Mouse (Mus musculus): ENCODE results near the gene Rapgef5.

Gene Rapgef5

DNA sequence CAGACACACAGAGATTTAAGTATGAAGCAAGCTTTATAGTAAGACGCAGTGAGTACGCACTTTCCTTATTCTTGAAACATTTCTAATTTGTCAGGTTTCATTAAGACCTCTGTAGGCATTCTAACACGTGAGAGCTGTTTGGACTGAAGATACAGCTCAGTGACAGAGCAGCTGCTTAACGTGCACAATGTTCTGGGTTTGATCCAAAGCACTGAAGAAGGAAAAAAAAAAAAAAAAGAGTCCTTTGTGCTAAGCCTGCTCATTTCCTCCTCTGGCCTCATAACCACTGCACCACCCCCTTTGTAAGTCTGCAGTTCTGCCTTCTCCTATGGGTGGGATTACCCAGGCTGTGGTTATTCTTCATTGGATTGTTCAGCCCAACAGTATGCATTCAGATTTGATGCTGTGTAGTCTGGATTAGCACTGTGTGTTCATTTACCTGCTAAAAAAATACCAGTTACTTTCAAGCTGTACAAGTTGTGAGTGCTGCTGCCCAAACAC, 103.3 kb downstream of the Rapgef5 start:
- DNase-seq (ENCODE audit: low read depth), result no peak

DNA sequence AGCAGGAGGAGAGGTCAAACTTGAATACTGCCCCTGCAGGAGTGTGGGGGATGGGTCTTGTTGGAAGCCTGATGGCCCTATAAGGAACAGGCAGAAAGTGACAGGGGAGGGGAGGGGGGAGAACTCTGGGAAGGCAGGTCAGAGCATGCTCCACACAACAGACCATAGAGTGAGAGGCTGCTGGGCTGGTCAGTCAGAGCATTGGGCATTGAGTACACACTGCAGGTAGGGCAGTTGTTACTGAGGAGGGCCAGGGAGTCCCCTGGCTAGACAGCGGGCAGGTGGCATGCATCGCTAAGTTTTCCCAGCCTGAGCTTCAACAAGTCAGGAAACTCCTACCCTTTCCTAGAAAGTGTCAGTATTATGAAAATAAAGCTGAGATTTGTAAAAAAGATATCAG, 106.7 kb downstream of the Rapgef5 start:
- no peak for DNase-seq (ENCODE audit: low read depth)

DNA sequence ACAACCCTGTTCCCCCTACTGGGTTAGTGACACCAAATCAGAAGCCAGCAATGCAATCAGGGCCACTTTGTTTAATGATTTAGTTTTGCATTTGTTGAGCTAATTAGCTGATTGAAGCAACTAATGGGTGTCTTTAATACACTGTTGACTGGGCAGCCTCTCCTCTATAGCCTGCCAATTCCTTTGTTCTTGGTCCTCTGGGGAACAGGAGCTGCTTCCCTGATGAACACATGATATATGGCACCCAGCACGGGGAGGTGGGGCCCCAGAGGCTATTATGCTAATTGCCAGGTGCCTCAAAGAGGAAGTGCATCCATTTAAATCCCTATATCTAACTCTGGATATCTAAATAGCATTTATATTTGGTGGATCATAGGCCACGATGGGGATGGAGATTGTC, 111.0 kb downstream of the Rapgef5 start:
- DNase-seq (ENCODE audit: low read depth), result no peak

DNA sequence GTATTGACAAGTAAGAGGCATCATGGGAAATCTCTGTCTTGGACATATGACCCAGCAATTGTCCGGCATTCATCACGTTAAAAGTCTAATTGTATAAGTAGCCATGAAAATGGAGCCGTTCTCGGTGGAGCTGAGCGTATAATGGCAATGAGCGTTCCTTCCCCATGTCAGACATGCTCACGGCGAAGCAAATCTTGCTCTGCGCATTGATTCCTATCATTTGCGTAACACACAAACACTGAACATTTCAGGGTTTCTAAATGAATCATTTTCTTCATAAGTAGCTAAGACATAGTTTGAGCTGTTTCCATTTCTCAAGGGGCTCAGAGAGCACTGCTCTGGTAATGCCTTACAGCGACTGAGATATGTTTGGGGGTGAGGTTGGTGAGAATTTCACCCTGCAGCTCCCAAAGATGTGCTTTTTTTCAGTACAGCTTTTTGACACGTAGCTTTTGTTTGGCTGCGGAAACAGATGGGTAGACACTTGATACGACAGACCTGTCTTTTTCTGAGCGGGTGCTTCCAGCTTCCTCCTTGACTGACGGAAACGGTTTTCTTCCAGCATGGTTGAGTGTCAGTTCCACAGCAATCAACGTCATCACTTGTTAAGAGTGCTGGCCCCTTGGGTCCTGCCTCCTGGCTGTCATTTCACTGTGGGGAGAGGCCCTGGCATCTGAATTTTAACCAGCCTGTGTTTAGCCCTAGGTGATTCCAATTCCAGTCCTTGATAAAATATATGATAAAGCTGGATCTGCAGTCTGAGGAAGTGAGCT, 112.2 kb downstream of the Rapgef5 start:
- DNase-seq (ENCODE audit: low read depth), result no peak

DNA sequence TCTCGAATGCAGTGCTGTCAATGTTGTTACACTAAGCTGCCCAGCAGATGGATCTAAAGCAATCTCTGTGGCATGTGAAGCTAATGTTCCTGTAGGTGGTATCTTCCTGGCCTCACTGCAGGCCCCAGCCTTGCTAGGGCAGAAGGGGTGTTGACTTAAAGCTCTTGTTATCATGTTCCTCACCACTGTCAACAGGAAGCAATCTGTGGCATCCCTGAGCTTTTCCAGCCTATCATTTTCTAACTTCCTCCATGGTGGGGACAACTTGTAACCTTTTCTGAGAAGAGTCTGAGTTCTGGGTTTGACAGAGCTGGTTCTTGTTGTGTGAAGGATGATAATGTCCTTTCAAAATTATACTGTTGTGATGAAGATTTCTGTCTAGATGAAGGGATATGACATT, 115.9 kb downstream of the Rapgef5 start:
- DNase-seq (ENCODE audit: low read depth), result no peak

DNA sequence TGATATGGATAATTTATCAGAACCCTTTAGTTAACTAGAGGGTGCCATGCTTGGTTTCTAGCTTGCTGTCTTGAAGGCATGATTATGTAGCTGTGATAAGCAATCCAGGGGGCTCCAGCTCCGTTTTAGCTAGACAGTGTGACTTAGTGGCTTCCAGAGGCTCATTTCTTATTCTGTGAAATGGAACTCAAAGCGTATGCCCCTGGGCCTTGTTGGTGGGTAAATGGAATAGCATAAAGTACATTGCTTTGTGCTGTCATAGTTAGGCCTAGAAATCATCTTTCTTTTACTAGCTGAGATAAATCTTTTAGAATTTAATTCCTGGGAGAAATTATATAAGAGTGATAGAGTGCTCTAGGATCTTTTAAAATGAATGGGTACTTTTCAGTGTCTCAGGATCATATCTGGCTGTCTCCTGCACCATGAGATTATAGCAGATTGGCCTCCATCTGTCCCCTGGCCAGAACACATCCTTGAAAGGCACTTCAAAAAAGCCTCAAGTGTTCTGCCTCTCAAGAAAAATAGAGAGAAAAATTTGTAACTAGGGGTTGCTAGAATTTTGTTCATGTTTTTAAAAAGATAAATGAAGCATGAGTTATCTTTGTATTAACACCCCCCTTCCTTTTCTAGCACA, 120.0 kb downstream of the Rapgef5 start:
- DNase-seq (ENCODE audit: low read depth), result no peak

DNA sequence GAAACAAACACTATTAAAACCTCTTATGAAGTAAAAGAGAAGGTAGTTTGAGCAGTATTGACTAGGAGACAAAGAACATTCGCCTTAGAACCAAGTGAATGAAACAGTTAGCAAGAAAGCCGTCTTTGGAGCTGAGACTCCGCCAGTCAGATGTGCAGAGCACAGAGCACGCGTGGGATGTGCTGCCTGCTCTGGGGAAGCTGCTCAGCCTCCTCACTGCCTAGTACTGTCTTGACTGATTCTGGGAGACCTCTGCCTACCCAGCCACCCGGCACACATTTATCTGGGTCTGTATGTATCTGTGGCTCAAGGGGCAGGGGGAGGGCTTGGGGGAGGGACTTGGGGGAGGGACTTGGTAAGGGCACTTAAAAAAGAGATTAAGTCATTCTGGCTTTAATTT, 120.7 kb downstream of the Rapgef5 start:
- no peak for DNase-seq (ENCODE audit: low read depth)

DNA sequence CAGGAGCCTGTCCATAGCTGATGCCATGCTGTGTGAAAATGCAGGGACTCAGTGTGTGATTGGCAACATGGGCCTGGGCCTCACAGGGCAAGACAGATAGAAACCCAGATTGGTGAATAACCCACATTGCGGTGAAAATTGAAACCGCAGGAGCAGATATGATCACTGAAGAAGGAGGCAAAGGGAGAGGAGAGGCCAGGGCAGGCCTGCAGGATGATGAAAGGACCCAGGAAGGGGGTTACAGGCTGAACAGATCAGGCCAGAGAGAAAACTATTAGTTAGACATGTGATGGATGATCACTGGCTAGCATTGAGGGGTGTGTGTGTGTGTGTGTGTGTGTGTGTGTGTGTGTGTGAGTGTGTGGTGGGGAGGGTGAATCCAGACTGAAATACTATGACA, 122.6 kb downstream of the Rapgef5 start:
- no peak for DNase-seq (ENCODE audit: low read depth)

DNA sequence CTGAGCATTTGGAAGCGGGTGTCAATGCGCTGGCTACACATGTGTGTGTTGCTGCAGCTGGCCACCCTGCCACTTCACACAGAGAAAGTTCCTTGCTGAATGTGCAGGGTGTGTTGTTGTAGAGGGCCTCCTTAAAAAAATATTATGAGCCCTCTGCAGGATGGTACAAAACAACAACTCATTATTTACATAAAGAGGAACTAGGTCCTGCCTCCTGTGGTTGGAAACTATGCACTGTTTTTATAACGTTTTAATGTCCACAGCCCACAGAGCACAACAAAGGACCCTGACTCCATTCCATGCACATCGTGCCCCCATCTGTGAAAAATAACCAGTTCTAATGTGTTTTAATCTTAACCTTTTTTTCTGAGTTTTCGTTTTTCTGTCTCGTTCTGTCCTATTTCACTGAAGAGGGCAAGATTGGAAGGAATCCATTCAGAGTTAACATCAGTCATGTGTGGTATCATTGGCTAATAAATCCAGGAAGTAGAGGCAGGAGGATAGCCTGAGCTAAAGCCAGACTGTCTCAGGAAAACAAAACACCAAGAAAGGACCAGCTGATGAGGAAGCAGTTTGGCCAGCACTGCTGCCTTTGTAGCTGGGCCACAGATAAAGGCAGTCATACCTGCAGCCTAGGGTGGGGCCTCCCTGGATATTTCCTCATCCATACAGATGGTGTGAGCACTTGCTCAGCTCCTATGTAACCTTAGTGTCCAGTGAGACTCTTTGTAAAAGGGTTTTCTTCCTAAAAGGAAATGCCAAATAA, 123.3 kb downstream of the Rapgef5 start:
- no peak for DNase-seq (ENCODE audit: low read depth)

DNA sequence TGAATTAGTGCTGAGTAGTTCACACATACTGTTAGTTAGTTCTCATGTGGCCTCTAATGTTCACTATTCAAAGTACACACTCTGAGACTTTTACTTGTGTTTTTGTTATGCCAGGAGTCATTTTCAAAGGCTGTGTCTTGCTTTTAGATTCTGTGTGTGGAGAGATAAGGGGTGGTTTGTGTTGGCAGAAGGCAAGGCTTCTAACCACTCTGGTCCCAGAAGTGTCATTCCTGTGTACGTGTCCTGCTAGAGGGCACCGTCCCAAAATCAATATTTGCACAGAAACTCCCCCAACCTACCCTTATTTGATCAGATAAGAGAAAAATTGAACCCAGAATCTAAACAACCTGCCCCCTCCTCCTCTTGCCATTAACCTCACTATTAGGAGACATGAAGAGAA, 126.2 kb downstream of the Rapgef5 start:
- DNase-seq (ENCODE audit: low read depth), result no peak

DNA sequence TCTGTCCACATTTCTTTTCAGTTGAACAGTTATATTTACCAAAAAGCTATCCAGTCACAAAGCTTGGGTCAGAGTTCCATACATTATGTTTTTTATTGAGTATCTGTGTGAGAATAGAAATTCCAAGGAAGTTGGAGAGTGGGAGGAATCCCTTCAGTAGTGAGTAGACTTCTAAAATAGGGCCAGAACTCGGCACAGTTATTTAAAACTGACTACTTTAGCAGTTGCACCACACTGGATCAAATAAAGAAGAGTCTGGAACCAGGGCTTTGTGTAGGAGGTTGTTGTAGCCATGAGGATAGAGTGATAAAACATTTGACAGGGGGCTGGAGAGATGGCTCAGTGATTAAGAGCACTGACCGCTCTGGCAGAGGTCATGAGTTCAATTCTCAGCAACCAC, 129.5 kb downstream of the Rapgef5 start:
- no peak for DNase-seq (ENCODE audit: low read depth)

DNA sequence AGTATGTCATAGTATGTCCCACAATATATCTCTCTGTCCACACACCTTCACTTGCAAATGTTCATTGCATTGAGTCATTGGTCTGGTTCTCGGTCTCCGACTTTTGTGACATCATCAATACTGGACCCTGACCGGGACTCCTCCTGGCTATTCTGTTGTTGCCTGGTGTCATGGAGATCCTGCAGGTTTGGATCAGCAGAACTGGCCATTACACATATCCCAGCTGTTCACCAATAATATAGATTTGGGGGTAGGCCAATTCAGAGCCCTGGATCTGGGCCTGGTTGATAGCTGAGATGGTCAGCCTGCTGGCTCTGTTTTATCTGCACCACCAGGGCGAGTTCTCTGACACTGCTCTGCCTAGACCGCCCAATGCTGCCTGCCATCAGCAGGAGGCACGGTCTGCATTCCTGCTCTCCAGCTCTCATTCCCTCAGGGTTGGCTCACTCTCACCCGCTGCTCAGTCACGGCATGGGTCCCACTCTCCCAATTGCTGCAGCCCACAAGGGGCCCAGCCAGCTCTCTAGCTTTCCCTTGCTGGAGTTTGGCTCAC, 137.7 kb downstream of the Rapgef5 start:
- no peak for DNase-seq (ENCODE audit: low read depth)

DNA sequence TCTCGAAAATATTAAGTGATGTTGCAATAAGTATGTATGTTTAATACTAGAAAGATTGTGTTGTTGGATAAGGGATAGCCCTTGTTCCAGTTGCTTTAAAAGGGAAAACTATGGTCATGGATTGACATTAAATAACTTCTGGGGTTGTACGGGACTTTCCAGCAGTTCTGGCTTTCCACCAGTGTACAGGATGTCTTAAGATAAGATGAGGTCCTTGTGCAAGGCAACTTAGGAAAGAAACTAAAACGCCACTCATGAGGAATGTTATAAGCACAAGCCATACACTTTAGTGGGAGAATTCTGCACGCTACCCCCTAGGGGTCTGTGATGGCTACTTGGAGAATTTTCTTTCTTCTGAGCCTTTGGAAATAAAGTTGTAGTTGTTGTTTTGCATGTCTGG, 140.7 kb downstream of the Rapgef5 start:
- no peak for DNase-seq (ENCODE audit: low read depth)

DNA sequence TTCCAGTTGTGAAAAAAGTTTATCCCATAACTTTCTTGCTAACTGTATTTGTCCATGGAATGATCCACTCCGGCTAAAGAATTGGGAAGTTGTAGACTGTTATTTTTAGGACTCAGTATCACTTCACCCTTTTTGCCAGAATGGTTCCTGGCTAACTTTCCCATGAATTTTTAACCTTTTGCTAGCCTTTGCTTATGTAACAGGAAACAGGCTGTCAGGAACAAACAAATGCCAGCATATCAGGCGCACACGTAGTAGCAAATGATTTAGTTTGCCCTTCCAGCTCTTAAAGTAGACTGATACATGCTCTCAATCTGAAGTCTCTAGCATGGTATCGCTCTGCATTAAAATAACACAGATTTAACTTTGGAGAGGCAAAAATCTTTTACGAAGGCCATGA, 141.5 kb downstream of the Rapgef5 start:
- DNase-seq (ENCODE audit: low read depth), result no peak

DNA sequence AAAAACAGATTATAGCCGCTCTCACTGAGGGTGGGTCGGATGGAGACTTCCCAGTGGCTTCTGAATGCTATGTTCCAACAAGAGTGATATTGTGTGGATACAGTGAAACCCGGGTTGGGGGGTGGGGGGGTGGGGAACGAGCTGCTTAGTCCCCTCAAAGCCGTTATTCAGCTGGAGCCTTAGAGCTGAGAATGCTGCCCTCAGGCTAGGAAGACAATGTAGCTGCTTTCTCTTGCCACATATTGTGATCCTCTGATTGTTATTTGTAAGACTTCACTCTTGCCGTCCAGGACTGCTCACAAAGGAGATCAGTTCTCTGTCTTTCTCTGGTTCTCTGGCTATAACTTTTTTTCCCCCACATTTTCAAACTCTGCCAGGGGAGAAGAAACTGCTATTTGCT, 142.5 kb downstream of the Rapgef5 start:
- DNase-seq (ENCODE audit: low read depth), result no peak

DNA sequence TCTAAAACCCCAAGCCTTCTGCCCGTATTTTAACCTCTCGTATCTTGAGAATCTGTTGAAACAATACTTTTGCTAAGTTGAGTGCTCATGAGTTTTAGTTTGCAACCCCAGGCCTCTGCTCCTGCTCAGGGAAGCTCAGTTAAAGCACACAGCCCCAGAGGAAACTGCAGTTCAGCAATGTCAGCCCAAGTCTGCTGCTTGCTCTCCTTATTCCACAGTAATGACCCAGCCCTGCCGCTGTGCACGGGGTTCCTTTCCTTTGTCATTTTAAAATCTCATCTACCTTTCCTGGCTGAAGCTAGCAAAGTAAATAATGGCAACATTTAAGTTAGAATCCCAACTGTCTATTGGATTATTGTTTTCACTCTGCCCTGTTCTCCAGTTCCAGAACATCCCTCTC, 144.1 kb downstream of the Rapgef5 start:
- no peak for DNase-seq (ENCODE audit: low read depth)

DNA sequence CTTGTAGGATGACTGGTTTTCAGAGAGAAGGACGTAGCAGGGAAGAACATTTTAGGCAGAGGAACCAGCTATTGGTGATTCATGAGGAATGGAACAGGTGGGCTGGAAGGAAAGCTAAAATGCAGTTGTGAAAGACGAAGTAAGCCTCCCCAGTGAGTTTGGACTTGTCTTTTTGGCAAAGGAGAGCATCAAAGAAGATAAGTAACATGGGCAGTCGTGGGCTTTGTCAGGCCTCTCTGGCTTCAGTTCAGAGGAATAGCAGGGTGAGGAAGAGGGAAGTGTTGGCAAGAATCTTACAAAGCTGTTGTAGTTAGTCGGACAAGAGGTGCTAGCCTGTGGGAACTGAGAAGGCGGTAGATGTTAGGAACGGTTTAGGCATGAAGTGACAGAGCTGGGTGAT, 145.6 kb downstream of the Rapgef5 start:
- no peak for DNase-seq (ENCODE audit: low read depth)

DNA sequence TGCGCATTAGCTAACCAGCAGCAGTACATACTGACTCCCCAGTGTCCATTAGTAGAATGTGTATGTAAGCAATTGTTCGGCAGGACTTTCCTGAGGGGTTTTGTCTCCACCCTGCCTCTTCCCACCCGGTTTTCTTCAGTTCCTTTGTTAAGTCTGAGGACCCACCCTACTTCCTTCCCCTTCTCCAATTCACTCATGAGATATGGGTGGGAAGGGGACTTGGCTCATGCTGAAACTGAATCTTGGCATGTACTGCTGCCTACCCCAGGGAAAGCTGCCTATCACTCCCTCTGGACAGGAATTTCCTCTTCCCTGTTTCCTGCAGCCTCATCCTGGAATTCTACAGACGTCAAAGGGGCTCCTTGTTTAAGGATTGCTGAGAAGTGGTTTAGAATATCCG, 147.4 kb downstream of the Rapgef5 start:
- DNase-seq (ENCODE audit: low read depth), result no peak

DNA sequence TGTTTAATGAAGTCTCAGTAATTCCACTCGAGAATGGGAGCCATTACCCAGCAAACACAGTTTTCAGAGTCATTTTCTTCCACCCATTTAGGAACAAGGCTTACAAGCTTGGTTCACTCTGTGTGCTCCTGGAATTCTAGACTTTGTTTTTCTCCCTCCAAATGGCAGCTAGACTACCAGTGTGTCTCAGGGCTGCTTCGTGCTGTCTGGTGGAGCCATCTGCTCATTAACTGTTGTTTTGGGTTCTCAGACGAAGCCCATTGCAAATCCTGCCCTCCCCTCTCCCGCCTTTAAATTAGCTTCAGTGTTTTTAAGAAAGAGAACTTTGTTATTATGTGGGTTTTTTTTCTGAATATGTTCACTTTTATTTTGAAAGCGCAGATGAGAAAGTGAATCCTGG, 148.4 kb downstream of the Rapgef5 start:
- DNase-seq (ENCODE audit: low read depth), result no peak

DNA sequence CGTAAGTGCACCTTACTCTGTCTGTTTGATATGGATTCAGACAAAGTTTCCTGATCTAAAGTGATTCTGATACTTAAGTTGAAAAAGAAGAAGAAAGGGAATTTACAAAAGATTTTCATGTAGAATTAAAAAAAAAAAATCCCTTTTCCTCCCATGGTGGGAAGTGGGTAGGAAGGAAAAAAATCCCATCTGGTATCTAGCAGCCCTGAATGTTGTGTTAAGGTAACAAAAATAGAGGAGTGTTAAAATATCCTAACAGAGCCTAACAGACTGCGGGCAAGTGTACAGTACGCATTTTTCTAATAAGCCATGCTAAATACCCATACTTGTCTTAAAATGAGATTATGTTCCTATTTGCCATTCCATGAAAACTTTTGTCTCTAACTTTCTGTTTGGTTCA, 150.1 kb downstream of the Rapgef5 start:
- no peak for DNase-seq (ENCODE audit: low read depth)

DNA sequence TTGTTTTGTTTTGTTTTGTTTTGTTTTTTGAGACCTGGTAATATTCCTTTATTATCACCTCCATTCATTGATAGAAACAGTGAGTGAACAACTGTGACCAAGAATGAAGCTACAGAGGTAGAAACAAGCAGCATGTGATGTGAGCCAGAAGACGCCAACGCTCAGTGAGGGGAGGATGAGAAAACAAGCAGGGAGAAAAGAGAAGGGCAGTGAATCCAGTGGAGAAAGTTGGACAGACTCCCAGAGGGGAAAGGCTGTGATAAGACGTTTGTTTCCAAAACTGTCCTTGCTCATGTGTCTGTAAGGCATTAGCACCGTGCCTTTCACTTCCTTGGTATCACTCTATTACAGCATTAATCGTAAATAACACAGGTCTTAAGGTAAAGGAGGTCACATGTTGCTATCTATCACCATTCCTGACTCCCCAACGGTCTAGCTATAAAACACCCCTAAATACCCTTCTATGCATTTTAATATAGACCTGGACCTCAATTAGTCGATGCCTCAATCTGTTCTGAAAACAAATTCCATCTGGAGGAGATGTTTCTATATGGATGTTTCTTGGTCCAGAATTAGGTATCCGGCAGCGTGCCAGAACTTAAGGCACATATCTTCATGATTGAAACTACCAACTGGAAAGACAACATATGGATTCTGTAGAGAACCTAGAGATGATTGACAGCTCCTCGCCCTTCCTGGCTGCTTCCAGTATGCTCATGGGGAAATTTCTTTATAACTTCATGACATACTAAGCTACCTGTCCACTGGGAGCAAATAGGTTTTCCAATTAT, 153.5 kb downstream of the Rapgef5 start:
- no peak for DNase-seq (ENCODE audit: low read depth)

DNA sequence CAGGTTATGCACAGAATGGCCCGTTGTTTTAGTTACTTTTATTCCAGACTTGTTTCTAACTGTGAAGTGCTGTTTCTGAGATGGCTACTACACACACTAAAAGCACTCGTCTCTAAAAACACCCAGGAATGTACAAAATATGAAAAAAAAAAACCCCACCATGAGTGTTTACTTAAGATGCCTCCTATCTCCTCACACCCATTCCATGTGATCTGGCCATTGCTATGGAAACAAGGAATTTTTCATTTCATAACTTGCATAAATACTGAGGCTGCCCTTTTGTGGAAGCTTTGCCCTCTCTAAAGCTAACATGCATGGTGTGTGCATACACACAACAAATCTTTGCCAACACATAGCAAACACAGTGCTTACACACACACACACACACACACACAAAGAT, 156.9 kb downstream of the Rapgef5 start:
- DNase-seq (ENCODE audit: low read depth), result no peak
